Mouse (Mus musculus): Measurements from ENCODE around the gene Gucy1b1. TPM values are rescaled to one million over a fixed set of nuclear protein-coding genes. Genes with fewer than 3 reads are reported as not detected.

Gene Gucy1b1
- total RNA-seq, 2 experiments from 2014 or later = 165 to 169 TPM

Small RNA genes lying within 50 kb of the gene (microRNA-seq; reads per million reads assigned to microRNA genes)
- gene Mir7010 = 0.76 reads per million

Other genes starting within 250 kb of the Gucy1b1 start
- gene Ctso, start 142.1 kb downstream of the Gucy1b1 start, total RNA-seq (2021) = 10 to 100 TPM; 16.6 to 18.7 TPM
- under 1 TPM; 0.22 to 0.72 TPM for gene Tdo2, start 98.5 kb downstream of the Gucy1b1 start, total RNA-seq (2021)
- not detected for gene Asic5, start 92.4 kb downstream of the Gucy1b1 start, total RNA-seq (2021)
- gene Gucy1a1, start 71.1 kb upstream of the Gucy1b1 start, total RNA-seq (2021) = 10 to 100 TPM; 72.3 to 85.1 TPM